Mouse (Mus musculus) MN1 (cell line): Measurements from ENCODE around the gene Lrch1.

Experiments used
- DNase-seq: peaks from one replicate; pipeline ENCODE4 v3.0.0-alpha.2; 2016; ENCODE audit warnings: low spot score

The Lrch1 gene

GRCm38 (mm10) chr14:74947376-74948013 lies at the start of gene Lrch1:
TSS of gene Lrch1 (minus strand) at chr14:74947876.
- DNase-seq = peak; percentile 7

- no peak for DNase-seq
These were observed 49.4 kb upstream of the Lrch1 start for GRCm38 (mm10) chr14:74997041-74997440.

- DNase-seq = no peak
These were observed 48.9 kb upstream of the Lrch1 start for GRCm38 (mm10) chr14:74996556-74996955.

- DNase-seq = peak; percentile 45
These were observed 42.8 kb upstream of the Lrch1 start for GRCm38 (mm10) chr14:74990504-74990903.

- DNase-seq = no peak
These were observed 42.2 kb upstream of the Lrch1 start for GRCm38 (mm10) chr14:74989909-74990308.

- no peak for DNase-seq
These were observed 41.6 kb upstream of the Lrch1 start for GRCm38 (mm10) chr14:74989322-74989721.

- no peak for DNase-seq
These were observed 38.9 kb upstream of the Lrch1 start for GRCm38 (mm10) chr14:74986527-74986926.

GRCm38 (mm10) chr14:74985658-74986057 lies 38.0 kb upstream of the Lrch1 start:
- no peak for DNase-seq

- DNase-seq = no peak
These were observed 37.2 kb upstream of the Lrch1 start for GRCm38 (mm10) chr14:74984817-74985391.

GRCm38 (mm10) chr14:74983079-74983478 lies 35.4 kb upstream of the Lrch1 start:
- DNase-seq = no peak

- DNase-seq = no peak
These were observed 33.3 kb upstream of the Lrch1 start for GRCm38 (mm10) chr14:74981016-74981415.

GRCm38 (mm10) chr14:74976972-74977371 lies 29.3 kb upstream of the Lrch1 start:
- DNase-seq = no peak

GRCm38 (mm10) chr14:74974136-74974651 lies 26.5 kb upstream of the Lrch1 start:
- DNase-seq = no peak

- DNase-seq = no peak
These were observed 25.0 kb upstream of the Lrch1 start for GRCm38 (mm10) chr14:74972687-74973086.

GRCm38 (mm10) chr14:74972216-74972615 lies 24.5 kb upstream of the Lrch1 start:
- DNase-seq = no peak

GRCm38 (mm10) chr14:74963402-74963764 lies 15.7 kb upstream of the Lrch1 start:
- DNase-seq = no peak

GRCm38 (mm10) chr14:74962713-74963401 lies 15.2 kb upstream of the Lrch1 start:
- DNase-seq = no peak

- DNase-seq = no peak
These were observed 12.9 kb upstream of the Lrch1 start for GRCm38 (mm10) chr14:74960568-74960967.

GRCm38 (mm10) chr14:74956702-74957101 lies 9.0 kb upstream of the Lrch1 start:
- DNase-seq = no peak

GRCm38 (mm10) chr14:74956234-74956633 lies 8.6 kb upstream of the Lrch1 start:
- DNase-seq = no peak

- no peak for DNase-seq
These were observed 957 bp upstream of the Lrch1 start for GRCm38 (mm10) chr14:74948426-74949240.

- no peak for DNase-seq
These were observed 329 bp upstream of the Lrch1 start for GRCm38 (mm10) chr14:74948014-74948396.
